Mouse (Mus musculus): ENCODE results near the gene Tgm1. TPM values are rescaled to one million over a fixed set of nuclear protein-coding genes. Genes with fewer than 3 reads are reported as not detected.
A peak's percentile ranks its signal among the peaks of the same experiment; 100 is the strongest.

Tgm1 gene
- polyA plus RNA-seq, 1 experiment from 2014 or later: 0.27 TPM

DNA sequence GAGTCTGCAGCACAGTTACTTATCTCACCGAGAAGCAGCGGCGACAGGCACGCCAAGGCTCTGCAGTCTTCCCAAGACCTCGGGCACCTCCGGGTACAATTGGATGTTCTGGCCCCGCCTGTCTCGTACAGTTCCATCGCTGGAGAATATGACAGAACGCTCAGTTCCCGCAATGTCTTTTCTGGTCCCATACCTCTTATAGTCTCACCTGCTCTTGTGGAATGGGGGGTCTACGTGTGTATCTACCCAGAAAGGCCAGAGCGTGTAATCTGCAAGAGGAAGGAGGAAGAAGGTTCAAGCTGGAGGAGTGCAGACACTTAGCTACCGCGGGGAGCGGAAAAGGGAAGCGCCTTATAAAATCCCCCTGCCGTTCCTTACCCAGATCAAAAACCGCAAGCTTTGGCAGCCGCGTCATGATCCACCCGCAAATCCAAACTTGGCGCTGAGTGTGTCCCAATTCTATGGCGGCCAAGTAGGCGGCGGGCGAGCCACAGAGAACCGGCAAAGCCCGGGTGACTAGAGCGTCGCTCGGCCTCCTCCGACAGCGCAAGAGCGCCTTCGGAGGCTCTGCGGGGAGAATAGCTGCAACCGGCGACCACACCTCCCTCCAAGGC, 53.7 kb downstream of the Tgm1 start, which contains the start of gene Mdp1:
Mdp1 (minus strand) TSS at position 549 of the 614 bp plus-strand sequence.
- WGBS: under 1% methylated on average over 39 of the region's 39 CpGs
- Histone ChIP-seq H3K9ac (peak within 1 kb of the TSS; percentile 72), H3K27me3 (replicated peaks) (no peaks in the 10 kb centered on the region), H3K4me1 (peaks cover 16% of the 10 kb centered on the region), H3K4me3 (peak within 1 kb of the TSS; percentile 76), H3K4me2 (peak within 1 kb of the TSS; percentile 69), H3K27ac (peak within 1 kb of the TSS; percentile 85), H3K9me3 (no peaks in the 10 kb centered on the region), H3K36me3 (replicated peaks) (peaks cover 7% of the 10 kb centered on the region; the same call in 1 of the 2 replicates)
- ATAC-seq (replicated peaks): peak; percentile 95

DNA sequence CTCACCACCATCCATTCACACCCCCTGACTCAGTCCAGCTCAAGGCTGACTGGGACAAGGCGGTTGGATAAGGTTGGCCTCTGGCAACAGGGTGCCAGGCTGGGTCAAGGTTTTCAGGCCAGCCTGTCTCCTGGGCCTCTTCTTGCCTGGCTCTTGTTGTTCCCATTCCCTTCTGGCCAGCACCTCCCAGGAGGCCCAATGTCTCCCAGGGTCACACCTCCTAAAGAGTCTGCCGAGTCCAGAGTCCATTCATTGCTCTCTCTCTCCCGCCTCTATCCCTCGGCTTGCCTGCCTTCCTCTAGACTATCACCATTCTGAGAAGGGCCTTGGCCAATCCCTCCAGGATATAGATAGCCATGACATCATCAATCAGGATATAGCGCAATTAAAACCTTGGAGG, 55.7 kb downstream of the Tgm1 start:
- Histone ChIP-seq H3K27ac (no peak overlapping the region), H3K36me3 (replicated peaks) (peaks cover 7% of the 10 kb centered on the region; the same call in 1 of the 2 replicates), H3K4me2 (no peak overlapping the region), H3K9me3 (no peaks in the 10 kb centered on the region), H3K4me1 (peaks cover 16% of the 10 kb centered on the region), H3K27me3 (replicated peaks) (no peaks in the 10 kb centered on the region), H3K4me3 (no peak overlapping the region), H3K9ac (no peak overlapping the region)
- no peak for ATAC-seq (replicated peaks)
- WGBS: 92% methylated on average over 5 of the region's 5 CpGs

DNA sequence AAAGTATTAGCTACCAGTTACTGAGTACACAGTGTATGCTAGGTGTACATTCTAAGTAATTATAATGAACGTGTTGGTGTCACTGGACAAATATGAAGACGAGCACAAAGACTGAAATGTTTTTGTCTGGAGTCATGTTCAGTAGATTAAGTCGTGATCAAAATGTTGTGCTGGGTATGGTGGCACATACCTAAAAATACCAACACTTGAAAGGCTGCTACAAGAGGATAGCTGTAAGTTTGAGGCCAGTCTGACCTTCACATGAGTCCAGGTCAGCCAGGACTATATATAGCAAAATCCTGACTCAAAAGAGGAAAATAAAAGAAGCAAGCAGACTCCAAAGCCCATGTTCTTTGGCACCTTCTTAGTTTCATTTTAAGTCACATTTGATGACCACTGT, 56.8 kb downstream of the Tgm1 start:
- Histone ChIP-seq H3K9ac (no peak overlapping the region), H3K4me3 (no peak overlapping the region), H3K36me3 (replicated peaks) (0 out of 2 replicates have a peak, but pooled peaks cover 4% of the 10 kb centered on the region), H3K4me2 (no peak overlapping the region), H3K4me1 (peaks cover 16% of the 10 kb centered on the region), H3K9me3 (no peaks in the 10 kb centered on the region), H3K27ac (no peak overlapping the region), H3K27me3 (replicated peaks) (no peaks in the 10 kb centered on the region)
- WGBS: 88% methylated on average over 3 of the region's 3 CpGs
- ATAC-seq (replicated peaks): no peak

DNA sequence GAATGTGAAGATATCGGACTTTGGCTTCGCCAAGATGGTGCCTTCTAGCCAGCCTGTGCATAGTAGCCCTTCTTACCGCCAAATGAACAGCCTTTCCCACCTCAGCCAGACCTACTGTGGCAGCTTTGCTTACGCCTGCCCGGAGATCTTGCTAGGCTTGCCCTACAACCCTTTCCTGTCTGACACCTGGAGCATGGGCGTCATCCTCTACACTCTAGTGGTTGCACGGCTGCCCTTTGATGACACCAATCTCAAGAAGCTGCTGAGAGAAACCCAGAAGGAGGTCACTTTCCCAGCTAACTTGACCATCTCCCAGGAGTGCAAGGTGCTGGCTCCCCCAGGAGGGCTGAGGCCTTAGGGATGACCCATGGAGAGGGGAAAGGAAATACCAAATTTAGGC, 62.2 kb downstream of the Tgm1 start:
- no peak overlapping the region for H3K9ac ChIP-seq
- 89% methylated on average over 7 of the region's 7 CpGs for WGBS

More for the DNA sequence above, 62.2 kb downstream of the Tgm1 start:
- Histone ChIP-seq H3K4me3 (no peak overlapping the region), H3K27me3 (replicated peaks) (no peaks in the 10 kb centered on the region), H3K27ac (no peak overlapping the region), H3K4me2 (no peak overlapping the region), H3K36me3 (replicated peaks) (no peaks in the 10 kb centered on the region), H3K9me3 (no peaks in the 10 kb centered on the region), H3K4me1 (no peaks in the 10 kb centered on the region)
- ATAC-seq (replicated peaks): no peak; the same call in 1 of the 2 replicates

Other genes starting within 250 kb of the Tgm1 start
- 20.8 and 21.6 TPM in 2 replicates for gene Dhrs4, start 235.2 kb downstream of the Tgm1 start, polyA plus RNA-seq (2015; fragmentation: Nextera tagmentation; extraction: Ambion mirVana)
- 32.4 and 36.1 TPM in 2 replicates for gene Carmil3, start 223.3 kb downstream of the Tgm1 start, polyA plus RNA-seq (2015; fragmentation: Nextera tagmentation; extraction: Ambion mirVana)
- 1.9 and 2.1 TPM in 2 replicates for gene Cpne6, start 203.5 kb downstream of the Tgm1 start, polyA plus RNA-seq (2015; fragmentation: Nextera tagmentation; extraction: Ambion mirVana)
- gene Nrl, start 188.9 kb downstream of the Tgm1 start, polyA plus RNA-seq (2015; fragmentation: Nextera tagmentation; extraction: Ambion mirVana): 0.15 and 0.17 TPM in 2 replicates
- 25.4 and 28.0 TPM in 2 replicates for gene Pck2, start 173.7 kb downstream of the Tgm1 start, polyA plus RNA-seq (2015; fragmentation: Nextera tagmentation; extraction: Ambion mirVana)
- gene Dcaf11, start 153.9 kb downstream of the Tgm1 start, polyA plus RNA-seq (2015; fragmentation: Nextera tagmentation; extraction: Ambion mirVana): 129 and 135 TPM in 2 replicates
- 1.4 TPM in 1 of 2 replicates, not detected in the other for gene A730061H03Rik, start 153.5 kb downstream of the Tgm1 start, polyA plus RNA-seq (2015; fragmentation: Nextera tagmentation; extraction: Ambion mirVana)
- gene Fitm1, start 138.3 kb downstream of the Tgm1 start, polyA plus RNA-seq (2015; fragmentation: Nextera tagmentation; extraction: Ambion mirVana): 0.23 TPM in 1 of 2 replicates, not detected in the other
- 215 and 217 TPM in 2 replicates for gene Psme1, start 135.8 kb downstream of the Tgm1 start, polyA plus RNA-seq (2015; fragmentation: Nextera tagmentation; extraction: Ambion mirVana)
- 29.3 and 32.9 TPM in 2 replicates for gene Emc9, start 128.6 kb downstream of the Tgm1 start, polyA plus RNA-seq (2015; fragmentation: Nextera tagmentation; extraction: Ambion mirVana)
- 150 and 184 TPM in 2 replicates for gene Psme2, start 122.8 kb downstream of the Tgm1 start, polyA plus RNA-seq (2015; fragmentation: Nextera tagmentation; extraction: Ambion mirVana)
- gene Rnf31, start 122.2 kb downstream of the Tgm1 start, polyA plus RNA-seq (2015; fragmentation: Nextera tagmentation; extraction: Ambion mirVana): 23.0 and 24.2 TPM in 2 replicates
- 10.0 and 13.5 TPM in 2 replicates for gene Irf9, start 110.4 kb downstream of the Tgm1 start, polyA plus RNA-seq (2015; fragmentation: Nextera tagmentation; extraction: Ambion mirVana)
- gene Rec8, start 95.9 kb downstream of the Tgm1 start, polyA plus RNA-seq (2015; fragmentation: Nextera tagmentation; extraction: Ambion mirVana): 6.5 and 6.6 TPM in 2 replicates
- gene Ipo4, start 78.0 kb downstream of the Tgm1 start, polyA plus RNA-seq (2015; fragmentation: Nextera tagmentation; extraction: Ambion mirVana): 116 and 121 TPM in 2 replicates
- 0.79 and 1.1 TPM in 2 replicates for gene Gm49378, start 76.0 kb downstream of the Tgm1 start, polyA plus RNA-seq (2015; fragmentation: Nextera tagmentation; extraction: Ambion mirVana)
- gene Tm9sf1, start 70.1 kb downstream of the Tgm1 start, polyA plus RNA-seq (2015; fragmentation: Nextera tagmentation; extraction: Ambion mirVana): 63.0 and 65.0 TPM in 2 replicates
- 0.41 and 0.43 TPM in 2 replicates for gene Tssk4, start 63.7 kb downstream of the Tgm1 start, polyA plus RNA-seq (2015; fragmentation: Nextera tagmentation; extraction: Ambion mirVana)
- gene Mdp1, start 53.4 kb downstream of the Tgm1 start, polyA plus RNA-seq (2015; fragmentation: Nextera tagmentation; extraction: Ambion mirVana): 77.1 and 79.5 TPM in 2 replicates
- 42.8 and 43.1 TPM in 2 replicates for gene Gmpr2, start 42.0 kb downstream of the Tgm1 start, polyA plus RNA-seq (2015; fragmentation: Nextera tagmentation; extraction: Ambion mirVana)
- gene Nedd8, start 41.8 kb downstream of the Tgm1 start, polyA plus RNA-seq (2015; fragmentation: Nextera tagmentation; extraction: Ambion mirVana): 531 and 550 TPM in 2 replicates
- 25.6 TPM in 2 replicates for gene Tinf2, start 32.1 kb downstream of the Tgm1 start, polyA plus RNA-seq (2015; fragmentation: Nextera tagmentation; extraction: Ambion mirVana)
- 56.7 and 61.4 TPM in 2 replicates for gene Rabggta, start 8.3 kb upstream of the Tgm1 start, polyA plus RNA-seq (2015; fragmentation: Nextera tagmentation; extraction: Ambion mirVana)
- 61.6 and 68.7 TPM in 2 replicates for gene Dhrs1, start 31.8 kb upstream of the Tgm1 start, polyA plus RNA-seq (2015; fragmentation: Nextera tagmentation; extraction: Ambion mirVana)
- gene Nop9, start 31.8 kb upstream of the Tgm1 start, polyA plus RNA-seq (2015; fragmentation: Nextera tagmentation; extraction: Ambion mirVana): 28.7 and 31.8 TPM in 2 replicates
- gene Cideb, start 44.5 kb upstream of the Tgm1 start, polyA plus RNA-seq (2015; fragmentation: Nextera tagmentation; extraction: Ambion mirVana): 0.25 and 0.66 TPM in 2 replicates
- 0.67 and 0.70 TPM in 2 replicates for gene Ltb4r2, start 47.5 kb upstream of the Tgm1 start, polyA plus RNA-seq (2015; fragmentation: Nextera tagmentation; extraction: Ambion mirVana)
- 0.41 and 0.59 TPM in 2 replicates for gene Ltb4r1, start 52.0 kb upstream of the Tgm1 start, polyA plus RNA-seq (2015; fragmentation: Nextera tagmentation; extraction: Ambion mirVana)
- 5.7 and 6.2 TPM in 2 replicates for gene Adcy4, start 70.2 kb upstream of the Tgm1 start, polyA plus RNA-seq (2015; fragmentation: Nextera tagmentation; extraction: Ambion mirVana)
- gene Ripk3, start 74.9 kb upstream of the Tgm1 start, polyA plus RNA-seq (2015; fragmentation: Nextera tagmentation; extraction: Ambion mirVana): 2.3 and 2.7 TPM in 2 replicates
- gene Nfatc4, start 109.2 kb upstream of the Tgm1 start, polyA plus RNA-seq (2015; fragmentation: Nextera tagmentation; extraction: Ambion mirVana): 8.4 and 10.8 TPM in 2 replicates
- 12.4 and 13.6 TPM in 2 replicates for gene Nynrin, start 140.1 kb upstream of the Tgm1 start, polyA plus RNA-seq (2015; fragmentation: Nextera tagmentation; extraction: Ambion mirVana)
- 0.19 and 0.20 TPM in 2 replicates for gene Cbln3, start 170.5 kb upstream of the Tgm1 start, polyA plus RNA-seq (2015; fragmentation: Nextera tagmentation; extraction: Ambion mirVana)
- 10.9 and 11.4 TPM in 2 replicates for gene Khnyn, start 171.0 kb upstream of the Tgm1 start, polyA plus RNA-seq (2015; fragmentation: Nextera tagmentation; extraction: Ambion mirVana)
- 169 and 175 TPM in 2 replicates for gene Sdr39u1, start 186.4 kb upstream of the Tgm1 start, polyA plus RNA-seq (2015; fragmentation: Nextera tagmentation; extraction: Ambion mirVana)
- gene Cma1, start 230.7 kb upstream of the Tgm1 start, polyA plus RNA-seq (2015; fragmentation: Nextera tagmentation; extraction: Ambion mirVana): 0.37 and 1.6 TPM in 2 replicates
- gene Cma2, start 237.1 kb upstream of the Tgm1 start, polyA plus RNA-seq (2015; fragmentation: Nextera tagmentation; extraction: Ambion mirVana): not detected in 2 replicates

Measured in midbrain, embryonic 15.5 days (tissue).